Mouse (Mus musculus) limb, embryonic 10.5 days (tissue): Measurements from ENCODE around the gene Fam90a1b. TPM values are rescaled to one million over a fixed set of nuclear protein-coding genes. Genes with fewer than 3 reads are reported as not detected.
"Not testable (repeated sequence)": the region's sequence is repeated elsewhere in the genome, so short reads cannot be mapped to it uniquely, and the experiment has no call there.

Source experiments
- DNase-seq: peaks from one replicate; pipeline ENCODE4 v3.0.0-alpha.2; 2017; ENCODE audit warnings: low spot score
- H3K27ac ChIP-seq: fragments of 300-500 bp; sonication (generic); 2 replicates; pipeline ENCODE4 v1.5.1; 2016; ENCODE audit warnings: mild to moderate bottlenecking
- H3K27me3 ChIP-seq: fragments of 300-500 bp; sonication (generic); 2 replicates; pipeline ENCODE4 v1.6.1; 2016; ENCODE audit warnings: low read depth, mild to moderate bottlenecking; ENCODE audit not compliant: poor library complexity, severe bottlenecking
- H3K36me3 ChIP-seq: fragments of 300-500 bp; sonication (generic); 2 replicates; pipeline ENCODE4 v1.6.1; 2016; ENCODE audit warnings: mild to moderate bottlenecking, moderate library complexity
- H3K4me1 ChIP-seq: fragments of 300-500 bp; sonication (generic); 2 replicates; pipeline ENCODE4 v1.6.1; 2016
- H3K4me3 ChIP-seq: fragments of 300-500 bp; sonication (generic); 2 replicates; pipeline ENCODE4 v1.5.1; 2016; ENCODE audit warnings: mild to moderate bottlenecking, moderate library complexity
- H3K9me3 ChIP-seq: fragments of 300-500 bp; sonication (generic); replicated peaks from 2 replicates; pipeline ENCODE4 v1.6.1; 2016; ENCODE audit warnings: mild to moderate bottlenecking
- WGBS: fragments of 180-500 bp; shearing (Covaris S2); methylation state at CpG from one replicate; pipeline ENCODE4 v1.1.7; 2016; 5-methylcytosine and 5-hydroxymethylcytosine counted together
- microRNA-seq: library from miRNA; unstranded; fragments of <30 nt; microRNA quantifications from one replicate; pipeline ENCODE4, GENCODE M21; 2017
- polyA plus RNA-seq: library from polyadenylated mRNA; unstranded; fragments of >200 nt; fragmentation: Nextera tagmentation; extraction: Ambion mirVana; gene quantifications from 2 replicates; pipeline ENCODE4 v1.2.1, GENCODE M21; 2016

Fam90a1b gene
- polyA plus RNA-seq = 0.09 and 0.10 TPM in 2 replicates

DNA sequence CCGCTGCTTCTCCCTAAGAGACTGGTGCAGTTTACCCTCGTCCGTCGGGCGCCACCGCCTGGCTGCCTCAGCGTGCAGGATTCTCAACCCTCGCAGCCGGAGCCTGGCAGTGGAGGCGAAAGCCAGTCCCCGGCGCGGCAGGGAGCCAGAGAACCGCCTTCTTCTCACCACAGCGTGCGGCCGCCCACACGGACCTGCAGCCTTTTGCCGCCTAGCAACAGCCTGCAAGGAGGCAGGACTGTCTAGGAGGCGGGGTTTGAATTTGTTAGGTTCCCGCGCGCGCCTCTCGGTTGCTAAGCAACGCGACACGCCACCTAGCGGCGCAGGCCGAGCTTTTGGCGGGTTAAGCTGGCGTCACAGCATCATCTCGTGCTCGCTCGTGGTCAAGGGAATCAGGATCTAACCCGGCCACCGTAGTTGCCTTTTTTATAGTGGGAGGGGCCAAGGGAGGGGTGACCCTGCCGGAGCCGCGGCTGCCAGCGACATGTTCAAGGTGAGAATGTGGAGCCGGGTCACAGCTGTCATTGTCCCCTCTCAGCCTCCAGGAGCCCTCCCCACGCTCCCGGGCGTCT, at the start of gene Fam90a1b, which contains the start of gene Apoo:
Gene Fam90a1b (minus strand): TSS at position 108 of the 572 bp plus-strand sequence.
Gene Apoo (plus strand): TSS at position 448 of the 572 bp plus-strand sequence.
- peak; percentile 97 for DNase-seq
- H3K27me3 ChIP-seq = peaks cover 96% of the 10 kb centered on the region
- H3K4me3 ChIP-seq = peak within 1 kb of the TSS; percentile 65
- peak within 1 kb of the TSS; percentile 83 for H3K27ac ChIP-seq
- no peaks in the 10 kb centered on the region for H3K9me3 ChIP-seq
- WGBS = 12% methylated on average over 46 of the region's 46 CpGs
- H3K36me3 ChIP-seq = no peaks in the 10 kb centered on the region
- no peaks in the 10 kb centered on the region for H3K4me1 ChIP-seq

DNA sequence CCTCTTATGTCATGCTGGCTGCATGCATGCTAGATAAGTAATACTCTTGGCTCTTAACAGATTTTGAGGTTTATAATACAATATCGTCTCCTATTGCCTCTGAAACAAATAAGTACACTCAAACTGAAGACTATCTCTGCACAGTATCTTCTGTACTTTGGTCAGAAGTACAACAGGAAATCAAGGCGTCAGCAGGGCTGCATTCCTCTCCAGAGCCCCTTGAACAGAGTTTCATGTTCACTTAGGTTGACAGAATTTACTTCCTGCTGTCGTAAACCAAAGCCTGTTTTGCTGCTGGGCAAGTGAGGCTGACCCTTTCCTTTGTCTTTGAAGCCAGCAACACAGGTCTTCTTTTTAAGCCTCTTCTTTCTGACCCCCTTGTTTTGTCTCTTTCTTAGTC, 42.4 kb upstream of the Fam90a1b start:
- no peak for DNase-seq
- WGBS = 55% methylated on average over 3 of the region's 3 CpGs
- Histone ChIP-seq H3K27me3 (peaks cover 66% of the 10 kb centered on the region), H3K4me3 (no peak overlapping the region), H3K36me3 (no peaks in the 10 kb centered on the region), H3K27ac (no peak overlapping the region), H3K9me3 (no peaks in the 10 kb centered on the region), H3K4me1 (no peaks in the 10 kb centered on the region)

GRCm38 (mm10) chrX:94378734-94379133, 12.2 kb upstream of the Fam90a1b start:
- Histone ChIP-seq H3K9me3 (no peaks in the 10 kb centered on the region), H3K4me1 (no peaks in the 10 kb centered on the region), H3K4me3 (no peak overlapping the region), H3K27ac (no peak overlapping the region), H3K27me3 (peaks cover 88% of the 10 kb centered on the region), H3K36me3 (peaks cover 18% of the 10 kb centered on the region)
- no peak for DNase-seq
- WGBS = 93% methylated on average over 5 of the region's 5 CpGs

DNA sequence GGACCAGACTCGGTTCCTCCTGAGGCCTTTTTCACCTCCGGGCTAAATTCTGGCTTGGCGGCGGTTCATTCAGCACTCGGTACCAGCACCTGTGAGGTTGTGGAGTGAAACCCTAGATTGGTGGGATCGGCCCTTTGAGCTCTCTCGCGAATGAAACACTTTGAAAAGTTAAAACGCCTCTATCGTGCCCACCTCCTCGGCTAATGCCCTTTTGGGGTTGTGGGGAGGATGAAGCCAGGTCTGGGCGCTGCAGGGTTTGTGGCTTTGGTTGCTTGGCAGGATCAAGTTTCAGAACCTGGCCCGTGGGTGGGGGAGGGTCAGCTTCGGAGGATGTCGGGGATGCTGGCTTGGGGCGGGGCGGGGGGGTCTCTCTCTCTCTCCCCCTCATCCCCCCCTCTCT, 671 bp upstream of the Fam90a1b start:
- H3K9me3 ChIP-seq = no peaks in the 10 kb centered on the region
- H3K27ac ChIP-seq = peak overlapping the region; percentile 83
- H3K4me1 ChIP-seq = no peaks in the 10 kb centered on the region
- WGBS = 16% methylated on average over 15 of the region's 17 CpGs
- H3K27me3 ChIP-seq = peaks cover 96% of the 10 kb centered on the region
- DNase-seq = no peak
- H3K36me3 ChIP-seq = no peaks in the 10 kb centered on the region
- H3K4me3 ChIP-seq = peak overlapping the region; percentile 65

GRCm38 (mm10) chrX:94366029-94366428, 548 bp downstream of the Fam90a1b start:
- no peaks in the 10 kb centered on the region for H3K36me3 ChIP-seq
- H3K9me3 ChIP-seq = no peaks in the 10 kb centered on the region
- H3K27ac ChIP-seq = no peak overlapping the region
- H3K4me1 ChIP-seq = no peaks in the 10 kb centered on the region
- DNase-seq = peak; percentile 32
- H3K27me3 ChIP-seq = peaks cover 96% of the 10 kb centered on the region
- 18% methylated on average over 15 of the region's 16 CpGs for WGBS
- peak overlapping the region; percentile 65 for H3K4me3 ChIP-seq

DNA sequence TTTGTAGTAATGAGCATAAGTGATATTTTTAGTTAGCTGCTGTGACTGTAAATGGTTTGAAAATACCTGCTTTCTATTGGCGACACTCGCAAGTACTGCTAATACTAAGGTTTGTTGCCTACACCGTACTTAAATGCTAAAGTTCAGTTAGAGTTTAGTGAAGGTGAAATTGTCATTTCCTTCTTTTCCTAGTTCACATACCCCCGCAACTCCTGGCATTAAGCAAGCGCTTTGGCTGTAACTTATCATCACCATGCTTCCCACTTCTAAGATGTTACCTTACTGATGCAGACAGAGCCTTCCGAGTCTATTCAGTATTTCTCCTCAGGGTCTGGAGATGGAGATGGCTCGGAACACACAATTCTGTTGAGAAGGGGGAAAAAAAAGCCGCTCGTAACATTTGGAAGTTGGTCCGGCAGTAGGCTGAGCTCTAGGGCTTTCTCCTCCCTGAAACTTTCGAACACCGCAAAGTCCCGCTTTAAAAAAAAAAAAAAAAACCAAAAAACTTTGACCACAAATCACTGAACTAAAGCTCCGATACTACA, 1.1 kb downstream of the Fam90a1b start:
- H3K4me1 ChIP-seq = no peaks in the 10 kb centered on the region
- no peaks in the 10 kb centered on the region for H3K36me3 ChIP-seq
- DNase-seq = peak; percentile 33
- H3K4me3 ChIP-seq = peak overlapping the region; percentile 65
- peaks cover 96% of the 10 kb centered on the region for H3K27me3 ChIP-seq
- 16% methylated on average over 14 of the region's 14 CpGs for WGBS
- no peaks in the 10 kb centered on the region for H3K9me3 ChIP-seq
- H3K27ac ChIP-seq = no peak overlapping the region

GRCm38 (mm10) chrX:94343638-94344037, 22.9 kb downstream of the Fam90a1b start:
- H3K27me3 ChIP-seq = peaks cover 86% of the 10 kb centered on the region

DNA sequence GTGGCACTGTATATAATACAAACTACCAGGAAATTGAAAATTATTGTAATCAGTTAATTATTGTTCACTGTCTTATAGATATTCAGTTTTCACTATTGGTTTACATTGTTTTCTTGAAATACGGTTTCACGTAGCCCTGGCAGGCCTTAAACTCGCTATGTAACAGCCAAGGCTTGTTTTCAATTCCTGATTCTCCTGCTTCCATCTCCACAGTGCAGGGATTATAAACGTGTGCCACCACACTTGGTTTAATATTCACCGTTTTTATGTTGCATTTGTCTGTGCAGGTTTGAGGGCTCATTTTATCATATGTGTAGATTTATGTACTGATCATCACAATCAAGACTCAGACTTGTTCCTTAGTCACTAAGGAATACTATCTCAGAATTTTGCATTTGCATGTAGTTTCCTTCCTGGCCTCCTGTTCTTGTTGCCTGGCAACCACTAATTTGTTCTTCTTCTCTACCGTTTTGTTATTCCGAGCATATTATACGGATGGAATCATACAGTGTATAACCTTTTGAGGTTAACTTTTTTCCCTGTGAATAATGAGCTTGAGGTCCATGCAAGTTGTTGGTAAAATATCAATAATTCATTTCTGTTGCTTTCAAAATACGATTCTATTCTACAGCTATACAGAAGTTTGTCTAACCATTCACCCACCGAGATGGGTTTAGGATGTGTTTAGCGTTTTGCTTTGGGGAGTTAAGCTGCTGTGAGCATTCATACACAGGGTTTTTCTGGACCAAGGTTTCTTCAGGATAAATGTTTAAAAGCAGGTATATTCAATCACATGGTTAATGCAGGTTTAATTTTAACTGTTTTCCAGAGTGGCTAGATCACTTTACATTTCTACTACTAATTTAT, 45.3 kb downstream of the Fam90a1b start:
- peaks cover 92% of the 10 kb centered on the region for H3K27me3 ChIP-seq
- no peak overlapping the region for H3K4me3 ChIP-seq
- H3K36me3 ChIP-seq = no peaks in the 10 kb centered on the region
- H3K27ac ChIP-seq = no peak overlapping the region
- no peak for DNase-seq
- WGBS = 90% methylated on average over 11 of the region's 11 CpGs
- H3K9me3 ChIP-seq = no peaks in the 10 kb centered on the region
- H3K4me1 ChIP-seq = no peaks in the 10 kb centered on the region

More at GRCm38 (mm10) chrX:94343638-94344037, 22.9 kb downstream of the Fam90a1b start:
- WGBS = 98% methylated on average over 4 of the region's 4 CpGs
- not testable (repeated sequence) for H3K4me3 ChIP-seq, DNase-seq, H3K36me3 ChIP-seq, H3K4me1 ChIP-seq, H3K27ac ChIP-seq, H3K9me3 ChIP-seq

Small RNA genes lying within 50 kb of the gene (microRNA-seq; reads per million reads assigned to microRNA genes)
- not detected for gene Gm44477

Other genes with a start within 250 kb of the Fam90a1b start
- 23.9 and 27.1 TPM in 2 replicates for gene Zfx, start 243.1 kb downstream of the Fam90a1b start, polyA plus RNA-seq
- 104 and 105 TPM in 2 replicates for gene Eif2s3x, start 153.9 kb downstream of the Fam90a1b start, polyA plus RNA-seq
- 4.2 and 6.8 TPM in 2 replicates for gene Klhl15, start 132.2 kb downstream of the Fam90a1b start, polyA plus RNA-seq
- 109 and 112 TPM in 2 replicates for gene Apoo, start 340 bp upstream of the Fam90a1b start, polyA plus RNA-seq
- gene Maged1, start 175.4 kb upstream of the Fam90a1b start, polyA plus RNA-seq = 590 and 710 TPM in 2 replicates